Mouse (Mus musculus): ENCODE data around the gene Six1. TPM values are rescaled to one million over a fixed set of nuclear protein-coding genes. Genes with fewer than 3 reads are reported as not detected.

Gene Six1
- total RNA-seq, 1 experiment, result 2.9 TPM

DNA sequence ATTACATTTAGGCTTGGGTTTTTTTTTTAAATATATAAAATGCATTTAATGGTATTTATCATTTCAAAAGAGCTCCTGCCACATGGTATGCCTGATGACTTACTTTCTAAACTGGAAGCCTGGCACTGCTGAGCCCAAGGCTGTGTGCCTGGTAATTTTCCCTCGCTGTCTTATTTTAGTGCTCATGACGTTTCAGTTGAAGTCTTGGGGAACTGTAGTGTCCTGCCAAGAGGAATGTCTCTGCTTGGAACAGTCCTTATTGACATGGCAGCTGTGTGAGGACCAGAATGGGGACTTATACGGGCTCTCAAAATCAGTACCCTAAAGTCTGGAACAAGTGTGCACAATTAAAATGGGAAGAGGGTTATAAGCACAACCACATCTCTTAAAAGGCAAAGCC, 5.2 kb downstream of the Six1 start:
- Histone ChIP-seq H3K36me3 (ENCODE audit: control insufficient read depth, insufficient read depth, low read length, poor library complexity, severe bottlenecking) (no peaks in the 10 kb centered on the region), H3K9ac (ENCODE audit: insufficient read depth, low read depth, low read length, poor library complexity, severe bottlenecking) (no peak overlapping the region), H3K27ac (ENCODE audit: insufficient read depth, low read depth, low read length, poor library complexity, severe bottlenecking) (no peak overlapping the region), H3K4me3 (ENCODE audit: insufficient read depth in 1 of 2, low read depth in 1 of 2, low read length in 2 of 2, poor library complexity in 1 of 2, severe bottlenecking in 1 of 2) (no peak overlapping the region), H3K9me3 (ENCODE audit: control insufficient read depth, insufficient read depth, low read depth, low read length) (no peaks in the 10 kb centered on the region), H3K4me1 (ENCODE audit: control insufficient read depth in 2 of 2, insufficient read depth in 2 of 2, low read length in 2 of 2, poor library complexity in 1 of 2) (peaks cover 0 to 6% of the 10 kb centered on the region in 2 experiments; a peak in 1 of 4 replicates)
- no peak for DNase-seq (ENCODE audit: low read depth, low spot score)
- in situ Hi-C loops (cut with MboI; ENCODE audit: low sequenced_read_pairs in 2 of 2, unreplicated experiment in 2 of 2), result loop anchor here (25.0 kb wide), 2 partner anchors 414 to 489 kb away; partner anchors contain the start of gene Tmem30b (in 2 of the 2)
- no peak for TF ChIP-seq HCFC1 (IDR thresholded peaks at IDR 0.05; ENCODE audit: borderline replicate concordance, insufficient read depth, low read length)
- no peak for TF ChIP-seq ZC3H11A (IDR thresholded peaks at IDR 0.05; ENCODE audit: borderline replicate concordance, low read depth, low read length)
- TF ChIP-seq MAFK (IDR thresholded peaks at IDR 0.05; ENCODE audit: insufficient read depth, low read depth, low read length), result no peak
- TF ChIP-seq ZNF384 (IDR thresholded peaks at IDR 0.05; ENCODE audit: low read depth, low read length), result no peak
- no peak for TF ChIP-seq CHD2 (IDR thresholded peaks at IDR 0.05; ENCODE audit: low read depth, low read length)

DNA sequence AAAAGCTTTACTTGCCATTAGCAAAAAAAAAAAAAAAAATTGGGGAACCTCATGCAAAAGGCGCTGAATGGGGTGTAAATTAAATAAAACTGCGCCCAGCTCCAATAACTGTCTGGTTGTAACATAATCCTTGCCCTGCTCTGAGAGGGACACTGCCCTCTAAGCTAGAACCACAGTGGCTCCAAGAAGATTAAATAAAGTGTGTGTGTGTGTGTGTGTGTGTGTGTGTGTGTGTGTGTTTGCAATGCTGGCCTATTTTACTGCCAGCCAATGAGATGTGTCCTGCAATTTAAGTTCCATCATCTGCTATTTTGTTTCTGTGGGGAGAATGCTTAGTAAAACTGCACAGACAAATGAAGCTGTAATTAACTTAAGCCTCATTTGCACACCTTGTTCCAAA, 6.1 kb downstream of the Six1 start:
- Histone ChIP-seq H3K9ac (ENCODE audit: insufficient read depth, low read depth, low read length, poor library complexity, severe bottlenecking) (no peak overlapping the region), H3K27ac (ENCODE audit: insufficient read depth, low read depth, low read length, poor library complexity, severe bottlenecking) (no peak overlapping the region), H3K36me3 (ENCODE audit: control insufficient read depth, insufficient read depth, low read length, poor library complexity, severe bottlenecking) (no peaks in the 10 kb centered on the region; the same call in 1 of the 2 replicates), H3K4me1 (ENCODE audit: control insufficient read depth in 2 of 2, insufficient read depth in 2 of 2, low read length in 2 of 2, poor library complexity in 1 of 2) (peaks cover 0 to 8% of the 10 kb centered on the region in 2 experiments; a peak in 1 of 4 replicates), H3K4me3 (ENCODE audit: insufficient read depth in 1 of 2, low read depth in 1 of 2, low read length in 2 of 2, poor library complexity in 1 of 2, severe bottlenecking in 1 of 2) (no peak overlapping the region), H3K9me3 (ENCODE audit: control insufficient read depth, insufficient read depth, low read depth, low read length) (no peaks in the 10 kb centered on the region)
- in situ Hi-C loops (cut with MboI; ENCODE audit: low sequenced_read_pairs in 2 of 2, unreplicated experiment in 2 of 2), result loop anchor here (25.0 kb wide), 2 partner anchors 415 to 490 kb away; partner anchors contain the start of gene Tmem30b (in 2 of the 2)
- no peak for DNase-seq (ENCODE audit: low read depth, low spot score)
- TF ChIP-seq MAFK (IDR thresholded peaks at IDR 0.05; ENCODE audit: insufficient read depth, low read depth, low read length) (no peak), HCFC1 (IDR thresholded peaks at IDR 0.05; ENCODE audit: borderline replicate concordance, insufficient read depth, low read length) (no peak), ZC3H11A (IDR thresholded peaks at IDR 0.05; ENCODE audit: borderline replicate concordance, low read depth, low read length) (no peak), CHD2 (IDR thresholded peaks at IDR 0.05; ENCODE audit: low read depth, low read length) (no peak), ZNF384 (IDR thresholded peaks at IDR 0.05; ENCODE audit: low read depth, low read length) (no peak)

DNA sequence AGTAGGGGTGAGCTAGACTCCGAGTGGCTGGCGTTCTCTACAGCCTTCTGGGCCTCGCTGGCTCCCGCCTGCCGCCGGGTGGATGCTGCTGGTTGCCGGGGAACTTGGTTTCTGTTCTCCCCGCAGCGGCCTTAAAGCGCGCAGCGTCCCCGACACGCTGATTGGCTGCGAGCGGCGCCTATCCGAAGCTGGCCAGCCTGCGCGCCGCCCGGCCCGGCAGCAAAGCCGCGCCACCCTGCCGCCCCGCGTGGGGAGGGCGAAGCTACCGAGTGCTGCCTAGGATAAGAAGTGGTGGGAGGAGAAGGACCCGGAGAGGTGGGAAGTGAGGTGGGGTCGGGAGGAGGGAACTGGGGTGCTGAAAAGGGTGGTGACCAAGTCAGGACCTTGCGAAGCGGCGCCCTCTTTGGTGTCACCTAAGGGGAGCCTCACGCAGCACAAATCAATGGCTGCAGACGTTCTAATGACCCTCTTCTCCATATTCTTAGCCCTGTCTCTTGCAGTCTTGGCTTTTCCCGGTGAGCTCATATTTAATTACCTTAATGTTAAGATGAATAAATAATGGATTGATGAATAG, 7.0 kb downstream of the Six1 start:
- no peaks in the 10 kb centered on the region for H3K9me3 ChIP-seq (ENCODE audit: control insufficient read depth, insufficient read depth, low read depth, low read length)
- peaks cover 0 to 8% of the 10 kb centered on the region in 2 experiments; a peak in 1 of 4 replicates for H3K4me1 ChIP-seq (ENCODE audit: control insufficient read depth in 2 of 2, insufficient read depth in 2 of 2, low read length in 2 of 2, poor library complexity in 1 of 2)
- no peak overlapping the region for H3K27ac ChIP-seq (ENCODE audit: insufficient read depth, low read depth, low read length, poor library complexity, severe bottlenecking)
- no peak for DNase-seq (ENCODE audit: low read depth, low spot score)
- H3K36me3 ChIP-seq (ENCODE audit: control insufficient read depth, insufficient read depth, low read length, poor library complexity, severe bottlenecking), result no peaks in the 10 kb centered on the region; the same call in 1 of the 2 replicates
- no peak for TF ChIP-seq ZNF384 (IDR thresholded peaks at IDR 0.05; ENCODE audit: low read depth, low read length)
- no peak for TF ChIP-seq ZC3H11A (IDR thresholded peaks at IDR 0.05; ENCODE audit: borderline replicate concordance, low read depth, low read length)
- no peak for TF ChIP-seq MAFK (IDR thresholded peaks at IDR 0.05; ENCODE audit: insufficient read depth, low read depth, low read length)
- TF ChIP-seq CHD2 (IDR thresholded peaks at IDR 0.05; ENCODE audit: low read depth, low read length), result no peak
- TF ChIP-seq HCFC1 (IDR thresholded peaks at IDR 0.05; ENCODE audit: borderline replicate concordance, insufficient read depth, low read length), result no peak
- in situ Hi-C loops (cut with MboI; ENCODE audit: low sequenced_read_pairs in 2 of 2, unreplicated experiment in 2 of 2), result loop anchor here (25.0 kb wide), 2 partner anchors 416 to 491 kb away; partner anchors contain the start of gene Tmem30b (in 2 of the 2)
- H3K4me3 ChIP-seq (ENCODE audit: insufficient read depth in 1 of 2, low read depth in 1 of 2, low read length in 2 of 2, poor library complexity in 1 of 2, severe bottlenecking in 1 of 2), result peak overlapping the region; percentile 61 to 68
- H3K9ac ChIP-seq (ENCODE audit: insufficient read depth, low read depth, low read length, poor library complexity, severe bottlenecking), result peak overlapping the region; percentile 57

DNA sequence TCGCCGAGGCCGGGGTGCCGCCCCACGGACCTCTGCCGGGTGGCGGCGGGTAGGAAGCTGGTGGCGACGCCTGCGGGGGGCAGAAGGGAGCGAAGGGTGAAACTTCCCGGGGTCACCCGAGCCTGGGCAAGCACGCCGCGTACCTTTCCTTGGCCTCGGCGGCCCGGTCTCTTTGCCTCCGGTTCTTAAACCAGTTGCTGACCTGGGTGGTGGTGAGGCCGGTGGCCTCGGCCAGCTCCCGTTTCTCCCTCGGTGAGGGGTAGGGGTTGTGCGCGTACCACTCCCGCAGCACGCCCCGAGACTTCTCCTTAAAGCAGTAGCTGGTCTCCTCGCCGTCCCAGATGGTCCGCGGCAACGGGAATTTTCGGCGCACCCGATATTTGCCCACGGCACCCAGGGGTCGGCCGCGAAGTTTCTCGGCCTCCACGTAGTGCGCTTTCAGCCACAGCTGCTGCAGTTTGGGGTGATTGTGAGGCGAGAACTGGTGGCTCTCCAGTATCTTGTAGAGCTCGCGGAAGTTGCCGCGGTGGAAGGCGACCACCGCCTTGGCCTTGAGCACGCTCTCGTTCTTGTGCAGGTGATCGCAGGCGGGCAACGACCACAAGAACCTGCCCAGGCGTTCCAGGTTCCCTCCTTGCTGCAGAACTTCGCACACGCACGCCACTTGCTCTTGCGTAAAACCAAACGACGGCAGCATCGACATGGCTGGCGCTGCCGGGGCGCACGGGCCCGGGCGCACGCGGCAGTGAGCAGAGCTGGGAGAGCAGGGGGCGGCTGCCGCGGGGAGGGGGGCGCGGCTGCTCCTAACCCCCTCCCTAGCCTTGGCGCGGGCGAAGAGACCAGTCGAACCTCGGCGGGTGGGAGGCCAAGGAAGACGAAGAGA, 7.7 kb downstream of the Six1 start:
- TF ChIP-seq CHD2 (IDR thresholded peaks at IDR 0.05; ENCODE audit: low read depth, low read length) (no peak), ZC3H11A (IDR thresholded peaks at IDR 0.05; ENCODE audit: borderline replicate concordance, low read depth, low read length) (no peak), HCFC1 (IDR thresholded peaks at IDR 0.05; ENCODE audit: borderline replicate concordance, insufficient read depth, low read length) (no peak), ZNF384 (IDR thresholded peaks at IDR 0.05; ENCODE audit: low read depth, low read length) (no peak), MAFK (IDR thresholded peaks at IDR 0.05; ENCODE audit: insufficient read depth, low read depth, low read length) (no peak)
- Histone ChIP-seq H3K27ac (ENCODE audit: insufficient read depth, low read depth, low read length, poor library complexity, severe bottlenecking) (no peak overlapping the region), H3K4me1 (ENCODE audit: control insufficient read depth in 2 of 2, insufficient read depth in 2 of 2, low read length in 2 of 2, poor library complexity in 1 of 2) (peaks cover 0 to 8% of the 10 kb centered on the region in 2 experiments; a peak in 1 of 4 replicates), H3K9ac (ENCODE audit: insufficient read depth, low read depth, low read length, poor library complexity, severe bottlenecking) (peak overlapping the region; percentile 57), H3K36me3 (ENCODE audit: control insufficient read depth, insufficient read depth, low read length, poor library complexity, severe bottlenecking) (no peaks in the 10 kb centered on the region; the same call in 1 of the 2 replicates), H3K4me3 (ENCODE audit: insufficient read depth in 1 of 2, low read depth in 1 of 2, low read length in 2 of 2, poor library complexity in 1 of 2, severe bottlenecking in 1 of 2) (peak overlapping the region; percentile 61 to 68), H3K9me3 (ENCODE audit: control insufficient read depth, insufficient read depth, low read depth, low read length) (no peaks in the 10 kb centered on the region)
- no peak for DNase-seq (ENCODE audit: low read depth, low spot score)
- in situ Hi-C loops (cut with MboI; ENCODE audit: low sequenced_read_pairs in 2 of 2, unreplicated experiment in 2 of 2), result loop anchor here (25.0 kb wide), 2 partner anchors 416 to 491 kb away; partner anchors contain the start of gene Tmem30b (in 2 of the 2)

All from ES-E14 (cell line).